Mouse (Mus musculus) E14TG2a.4 (cell line): ENCODE data around the gene Cadm2.

Experiments used
- CTCF ChIP-seq: conservative IDR thresholded peaks from 2 replicates; pipeline ENCODE4 v1.5.1; 2014; ENCODE audit warnings: low read length
- NANOG ChIP-seq: IDR thresholded peaks from 2 replicates; pipeline ENCODE4 v1.6.1; 2014; ENCODE audit warnings: borderline replicate concordance, low read length, mixed read lengths
- POU5F1 ChIP-seq: IDR thresholded peaks from 2 replicates; pipeline ENCODE4 v1.6.1; 2014; ENCODE audit warnings: low read length, borderline replicate concordance

DNA sequence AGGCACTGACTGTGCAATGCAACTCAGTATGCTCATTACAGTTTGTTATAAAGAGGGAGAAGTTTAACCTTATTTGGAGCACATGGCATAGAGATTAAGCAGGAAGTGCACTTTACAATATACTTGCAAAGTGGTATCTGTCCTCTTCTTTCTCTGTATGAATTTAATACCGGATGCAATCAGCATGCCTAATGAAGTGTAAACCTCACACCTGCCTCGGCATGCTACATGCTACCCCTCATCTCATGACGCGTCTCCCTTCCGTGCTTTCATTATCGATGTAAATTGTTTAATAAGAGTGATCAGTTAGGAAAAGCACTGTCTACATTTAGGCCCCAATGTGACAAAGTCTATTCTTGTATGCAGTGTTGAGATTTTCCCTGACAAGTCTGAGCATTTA, 633.0 kb downstream of the Cadm2 start:
- TF ChIP-seq CTCF (no peak), NANOG (no peak), POU5F1 (no peak)
